Mouse (Mus musculus) embryonic facial prominence, embryonic 13.5 days (tissue): Measurements from ENCODE around the gene Lhfpl5. TPM values are rescaled to one million over a fixed set of nuclear protein-coding genes. Genes with fewer than 3 reads are reported as not detected.

Source experiments
- ATAC-seq: fragments of 200-750 bp; cut with Nextera tagmentation; 2 replicates; pipeline ENCODE4 v1.8.0; 2017; ENCODE audit warnings: low read depth; ENCODE audit not compliant: insufficient number of reproducible peaks, insufficient read depth, low FRiP score, low TSS enrichment
- H3K27ac ChIP-seq: fragments of 300-500 bp; sonication (generic); 2 replicates; pipeline ENCODE4 v1.5.1; 2015; ENCODE audit warnings: moderate library complexity, mild to moderate bottlenecking, inconsistent platforms
- H3K27me3 ChIP-seq: fragments of 300-500 bp; sonication (generic); 2 replicates; pipeline ENCODE4 v1.6.1; 2015; ENCODE audit warnings: mild to moderate bottlenecking, inconsistent platforms
- H3K36me3 ChIP-seq: fragments of 300-500 bp; sonication (generic); 2 replicates; pipeline ENCODE4 v1.6.1; 2015; ENCODE audit warnings: mild to moderate bottlenecking, inconsistent platforms
- H3K4me1 ChIP-seq: fragments of 300-500 bp; sonication (generic); 2 replicates; pipeline ENCODE4 v1.6.1; 2015; ENCODE audit warnings: inconsistent platforms
- H3K4me2 ChIP-seq: fragments of 300-500 bp; sonication (generic); 2 replicates; pipeline ENCODE4 v1.6.1; 2015; ENCODE audit warnings: moderate library complexity, mild to moderate bottlenecking, inconsistent platforms
- H3K4me3 ChIP-seq: fragments of 300-500 bp; sonication (generic); 2 replicates; pipeline ENCODE4 v1.5.1; 2015; ENCODE audit warnings: mild to moderate bottlenecking, inconsistent platforms
- H3K9ac ChIP-seq: fragments of 300-500 bp; sonication (generic); 2 replicates; pipeline ENCODE4 v1.6.1; 2015; ENCODE audit warnings: mild to moderate bottlenecking, inconsistent platforms
- H3K9me3 ChIP-seq: fragments of 300-500 bp; sonication (generic); 2 replicates; pipeline ENCODE4 v1.6.1; 2016; ENCODE audit warnings: inconsistent platforms
- WGBS: fragments of 180-500 bp; shearing (Covaris S2); methylation state at CpG from one replicate; pipeline ENCODE4 v1.1.7; 2015; ENCODE audit warnings: mixed read lengths; 5-methylcytosine and 5-hydroxymethylcytosine counted together
- polyA plus RNA-seq: library from polyadenylated mRNA; unstranded; fragments of >200 nt; fragmentation: Nextera tagmentation; extraction: Ambion mirVana; gene quantifications from 2 replicates; pipeline ENCODE4 v1.2.1, GENCODE M21; 2015

Lhfpl5 gene
- polyA plus RNA-seq, 1 experiment from 2014 or later: 0.76 TPM

- Histone ChIP-seq H3K36me3 (no peaks in the 10 kb centered on the region), H3K9ac (no peak overlapping the region), H3K9me3 (no peaks in the 10 kb centered on the region), H3K27me3 (peaks cover 6% of the 10 kb centered on the region; the same call in 1 of the 2 replicates), H3K4me3 (no peak overlapping the region), H3K4me1 (peaks cover 10% of the 10 kb centered on the region), H3K4me2 (no peak overlapping the region), H3K27ac (no peak overlapping the region)
- ATAC-seq: no peak; the same call in 1 of the 2 replicates
- 5% methylated on average over 9 of the region's 9 CpGs for WGBS
Observed at GRCm38 (mm10) chr17:28580396-28580795, 5.0 kb downstream of the Lhfpl5 start.

GRCm38 (mm10) chr17:28581056-28581455 is 5.6 kb downstream of the Lhfpl5 start:
- Histone ChIP-seq H3K9me3 (no peaks in the 10 kb centered on the region), H3K9ac (no peak overlapping the region), H3K4me2 (no peak overlapping the region), H3K4me1 (0 out of 2 replicates have a peak, but pooled peaks cover 5% of the 10 kb centered on the region), H3K27me3 (0 out of 2 replicates have a peak, but pooled peaks cover under 1% of the 10 kb centered on the region), H3K36me3 (no peaks in the 10 kb centered on the region), H3K4me3 (no peak overlapping the region), H3K27ac (no peak overlapping the region)
- 47% methylated on average over 2 of the region's 2 CpGs for WGBS
- ATAC-seq: no peak

GRCm38 (mm10) chr17:28586509-28586908 is 11.1 kb downstream of the Lhfpl5 start:
- H3K27ac ChIP-seq: no peak overlapping the region
- no peaks in the 10 kb centered on the region for H3K9me3 ChIP-seq
- H3K9ac ChIP-seq: no peak overlapping the region
- 60% methylated on average over 3 of the region's 3 CpGs for WGBS
- H3K4me2 ChIP-seq: no peak overlapping the region
- no peak for ATAC-seq
- no peaks in the 10 kb centered on the region for H3K27me3 ChIP-seq
- H3K4me3 ChIP-seq: no peak overlapping the region
- H3K4me1 ChIP-seq: 0 out of 2 replicates have a peak, but pooled peaks cover 5% of the 10 kb centered on the region
- peaks cover 41% of the 10 kb centered on the region for H3K36me3 ChIP-seq

GRCm38 (mm10) chr17:28588591-28588990 is 13.2 kb downstream of the Lhfpl5 start:
- Histone ChIP-seq H3K9me3 (no peaks in the 10 kb centered on the region), H3K4me3 (no peak overlapping the region), H3K36me3 (peaks cover 62% of the 10 kb centered on the region), H3K4me2 (no peak overlapping the region), H3K27me3 (no peaks in the 10 kb centered on the region), H3K27ac (no peak overlapping the region), H3K9ac (no peak overlapping the region), H3K4me1 (0 out of 2 replicates have a peak, but pooled peaks cover 5% of the 10 kb centered on the region)
- 78% methylated on average over 2 of the region's 2 CpGs for WGBS
- no peak for ATAC-seq

GRCm38 (mm10) chr17:28590596-28590995 is 15.2 kb downstream of the Lhfpl5 start:
- WGBS: 90% methylated on average over 3 of the region's 3 CpGs
- no peak for ATAC-seq
- Histone ChIP-seq H3K36me3 (peaks cover 76% of the 10 kb centered on the region), H3K9me3 (no peaks in the 10 kb centered on the region), H3K4me1 (no peaks in the 10 kb centered on the region), H3K27me3 (no peaks in the 10 kb centered on the region), H3K4me3 (no peak overlapping the region), H3K27ac (no peak overlapping the region), H3K9ac (no peak overlapping the region), H3K4me2 (no peak overlapping the region)

- H3K27me3 ChIP-seq: no peaks in the 10 kb centered on the region
- no peaks in the 10 kb centered on the region for H3K9me3 ChIP-seq
- no peak overlapping the region for H3K4me3 ChIP-seq
- no peak for ATAC-seq
- no peaks in the 10 kb centered on the region for H3K4me1 ChIP-seq
- H3K4me2 ChIP-seq: no peak overlapping the region
- H3K27ac ChIP-seq: no peak overlapping the region
- no peak overlapping the region for H3K9ac ChIP-seq
- peaks cover 85% of the 10 kb centered on the region for H3K36me3 ChIP-seq
- WGBS: 93% methylated on average over 5 of the region's 5 CpGs
Observed at GRCm38 (mm10) chr17:28591476-28591875, 16.0 kb downstream of the Lhfpl5 start.

GRCm38 (mm10) chr17:28592998-28593397 is 17.6 kb downstream of the Lhfpl5 start:
- Histone ChIP-seq H3K9ac (no peak overlapping the region), H3K27ac (no peak overlapping the region), H3K4me1 (no peaks in the 10 kb centered on the region), H3K36me3 (peaks cover 92% of the 10 kb centered on the region), H3K4me2 (no peak overlapping the region), H3K27me3 (no peaks in the 10 kb centered on the region), H3K9me3 (no peaks in the 10 kb centered on the region), H3K4me3 (no peak overlapping the region)
- 16% methylated on average over 4 of the region's 4 CpGs for WGBS
- ATAC-seq: no peak

- Histone ChIP-seq H3K9me3 (no peaks in the 10 kb centered on the region), H3K4me1 (no peaks in the 10 kb centered on the region), H3K27ac (no peak overlapping the region), H3K9ac (no peak overlapping the region), H3K4me2 (no peak overlapping the region), H3K36me3 (peaks cover 90% of the 10 kb centered on the region), H3K4me3 (no peak overlapping the region), H3K27me3 (no peaks in the 10 kb centered on the region)
- ATAC-seq: no peak
- 78% methylated on average over 4 of the region's 4 CpGs for WGBS
Observed at GRCm38 (mm10) chr17:28593965-28594364, 18.5 kb downstream of the Lhfpl5 start.

GRCm38 (mm10) chr17:28600780-28601179 is 25.3 kb downstream of the Lhfpl5 start:
- no peak overlapping the region for H3K4me2 ChIP-seq
- no peak overlapping the region for H3K4me3 ChIP-seq
- H3K27ac ChIP-seq: no peak overlapping the region
- 86% methylated on average over 5 of the region's 5 CpGs for WGBS
- no peaks in the 10 kb centered on the region for H3K4me1 ChIP-seq
- H3K36me3 ChIP-seq: peaks cover 91% of the 10 kb centered on the region
- H3K9me3 ChIP-seq: no peaks in the 10 kb centered on the region
- H3K9ac ChIP-seq: no peak overlapping the region
- H3K27me3 ChIP-seq: no peaks in the 10 kb centered on the region
- ATAC-seq: no peak

GRCm38 (mm10) chr17:28601557-28602250 is 26.3 kb downstream of the Lhfpl5 start:
- Histone ChIP-seq H3K9me3 (no peaks in the 10 kb centered on the region), H3K4me1 (no peaks in the 10 kb centered on the region), H3K4me2 (no peak overlapping the region), H3K9ac (no peak overlapping the region), H3K4me3 (no peak overlapping the region), H3K27me3 (no peaks in the 10 kb centered on the region), H3K36me3 (peaks cover 91% of the 10 kb centered on the region), H3K27ac (no peak overlapping the region)
- WGBS: 86% methylated on average over 9 of the region's 9 CpGs
- ATAC-seq: no peak

GRCm38 (mm10) chr17:28609543-28609942 is 34.1 kb downstream of the Lhfpl5 start:
- no peak overlapping the region for H3K4me2 ChIP-seq
- WGBS: 88% methylated on average over 3 of the region's 3 CpGs
- no peak for ATAC-seq
- no peak overlapping the region for H3K9ac ChIP-seq
- peaks cover 47% of the 10 kb centered on the region for H3K36me3 ChIP-seq
- no peaks in the 10 kb centered on the region for H3K9me3 ChIP-seq
- H3K4me1 ChIP-seq: no peaks in the 10 kb centered on the region
- no peak overlapping the region for H3K4me3 ChIP-seq
- no peak overlapping the region for H3K27ac ChIP-seq
- no peaks in the 10 kb centered on the region for H3K27me3 ChIP-seq

GRCm38 (mm10) chr17:28612603-28613002 is 37.2 kb downstream of the Lhfpl5 start:
- Histone ChIP-seq H3K4me3 (no peak overlapping the region), H3K27ac (no peak overlapping the region), H3K9me3 (no peaks in the 10 kb centered on the region), H3K9ac (no peak overlapping the region), H3K4me2 (no peak overlapping the region), H3K4me1 (no peaks in the 10 kb centered on the region), H3K27me3 (no peaks in the 10 kb centered on the region), H3K36me3 (peaks cover 36% of the 10 kb centered on the region)
- WGBS: 85% methylated on average over 2 of the region's 2 CpGs
- no peak for ATAC-seq
